Mouse (Mus musculus) gastrocnemius, adult 18-20 months (tissue): ENCODE results near the gene Pabpc4. TPM values are rescaled to one million over a fixed set of nuclear protein-coding genes. Genes with fewer than 3 reads are reported as not detected.

Source experiments
- DNase-seq: peaks from one replicate; pipeline ENCODE4 v3.0.0; 2021; ENCODE audit warnings: low spot score
- long read RNA-seq, 2 experiments: library from polyadenylated mRNA; stranded (forward); transcript quantifications; one replicate each; pipeline ENCODE4 v2.0.0; 2021
- total RNA-seq, 2 experiments: library from RNA; stranded (reverse); gene quantifications; 2 replicates each; pipeline ENCODE4 v1.2.3; 2021

Gene Pabpc4
- 100 to 1,000 TPM; 307 to 316 TPM for total RNA-seq
- long read RNA-seq, experiment 1, transcript Pabpc4-204 (14 exons, 3,111 nt) = major isoform, 47 of 154 reads
- long read RNA-seq, experiment 1, transcript Pabpc4-202 (15 exons, 3,019 nt) = minor isoform, 15 of 154 reads
- long read RNA-seq, experiment 1, partial matches to known transcripts = 37 of 154 reads
- long read RNA-seq, experiment 1, other reads (novel, unspliced or antisense) = 53 of 154 reads
- long read RNA-seq, experiment 2, transcript Pabpc4-202 (15 exons, 3,019 nt) = minor isoform, 6 of 108 reads
- long read RNA-seq, experiment 2, transcript Pabpc4-204 (14 exons, 3,111 nt) = major isoform, 30 of 108 reads
- long read RNA-seq, experiment 2, partial matches to known transcripts = 24 of 108 reads
- long read RNA-seq, experiment 2, other reads (novel, unspliced or antisense) = 44 of 108 reads

DNA sequence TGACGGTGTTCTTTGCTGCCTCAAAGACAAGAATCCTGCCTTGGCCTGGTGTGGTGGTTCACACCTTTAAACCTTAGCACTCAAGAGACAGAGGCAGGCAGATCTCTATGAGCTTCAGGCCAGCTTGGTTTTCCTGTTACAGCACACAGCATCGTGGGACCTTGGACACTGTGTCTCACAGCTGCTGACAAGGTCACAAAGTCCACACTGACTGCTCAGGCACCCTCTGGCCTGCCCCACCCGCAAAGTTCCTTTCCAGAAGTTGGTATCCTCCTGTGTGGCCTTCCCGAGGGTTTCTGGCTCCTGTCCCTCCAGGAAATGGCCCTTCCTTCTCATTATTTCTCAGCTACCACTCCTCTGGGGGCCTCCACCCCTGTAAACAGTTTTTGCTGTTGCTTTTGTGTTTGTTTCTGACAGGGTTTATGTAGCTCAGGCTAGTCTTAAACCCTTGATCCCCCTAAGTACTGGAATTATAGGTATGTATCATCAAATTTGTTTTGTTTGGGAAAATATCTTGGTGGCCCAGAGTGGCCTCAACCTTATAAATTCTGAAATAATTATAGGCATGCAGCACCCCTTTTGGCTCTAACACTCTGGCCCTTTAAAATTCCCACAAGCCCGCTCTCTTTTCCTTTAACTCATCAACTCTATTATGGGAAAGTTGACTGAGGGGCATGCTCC, at the start of gene Pabpc4:
Pabpc4 (plus strand) TSS at position 631 of the 681 bp plus-strand sequence.
- DNase-seq = no peak

DNA sequence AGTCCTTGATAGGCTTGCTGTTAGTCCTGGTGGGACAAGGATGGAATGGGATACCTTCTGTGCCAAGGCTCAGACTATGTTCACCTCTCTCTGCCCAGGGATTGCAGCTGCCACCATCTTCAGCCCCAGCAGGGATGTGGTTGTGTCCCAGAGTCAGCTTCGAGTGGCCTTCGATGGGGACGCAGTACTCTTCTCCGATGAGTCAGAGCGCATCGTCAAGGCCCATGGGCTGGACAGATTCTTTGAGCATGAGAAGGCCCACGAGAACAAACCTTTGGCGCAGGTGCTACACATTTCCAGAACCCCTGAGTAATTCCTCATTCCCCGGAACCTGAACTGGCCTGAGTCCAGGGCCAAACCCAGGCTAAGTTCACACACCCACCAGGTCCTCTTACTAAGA, 48.2 kb upstream of the Pabpc4 start:
- no peak for DNase-seq

DNA sequence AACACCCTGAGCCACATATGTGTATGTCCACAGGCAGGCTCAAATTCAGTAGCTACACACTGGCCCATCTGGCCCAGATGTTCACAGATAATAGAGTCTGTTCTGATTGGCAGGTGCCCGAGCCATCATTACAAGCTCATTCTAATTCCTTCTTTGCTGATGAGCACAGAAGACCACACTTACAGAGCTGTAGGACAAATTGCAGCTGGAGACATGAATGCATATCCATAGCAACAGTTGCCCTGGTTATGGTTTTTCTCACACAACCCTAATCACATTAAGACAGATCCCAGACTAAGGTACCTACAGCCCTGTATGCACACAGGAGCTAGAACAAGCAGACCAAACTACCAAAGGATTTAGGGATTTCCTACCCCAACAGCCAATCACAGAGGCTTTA, 46.8 kb upstream of the Pabpc4 start:
- no peak for DNase-seq

DNA sequence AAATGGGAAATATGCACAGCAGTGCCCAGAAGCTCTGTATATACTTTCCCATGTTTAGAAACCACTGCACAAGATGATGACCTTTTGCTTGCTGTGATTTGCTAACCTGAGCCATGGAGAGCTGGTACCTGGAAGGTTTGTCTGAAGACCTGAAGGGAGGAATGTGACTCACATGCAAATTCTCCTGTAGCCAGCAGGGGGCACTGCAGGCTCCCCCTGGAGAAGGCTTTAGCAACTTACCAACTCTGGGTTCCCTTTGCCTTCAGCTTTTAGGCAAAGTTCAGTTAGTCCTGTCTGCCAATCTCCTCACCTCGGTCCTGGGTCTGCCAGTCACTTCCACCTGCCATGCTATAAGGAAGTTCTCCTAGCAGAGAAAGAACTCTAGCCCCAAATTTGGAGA, 45.4 kb upstream of the Pabpc4 start:
- peak; percentile 41 for DNase-seq

DNA sequence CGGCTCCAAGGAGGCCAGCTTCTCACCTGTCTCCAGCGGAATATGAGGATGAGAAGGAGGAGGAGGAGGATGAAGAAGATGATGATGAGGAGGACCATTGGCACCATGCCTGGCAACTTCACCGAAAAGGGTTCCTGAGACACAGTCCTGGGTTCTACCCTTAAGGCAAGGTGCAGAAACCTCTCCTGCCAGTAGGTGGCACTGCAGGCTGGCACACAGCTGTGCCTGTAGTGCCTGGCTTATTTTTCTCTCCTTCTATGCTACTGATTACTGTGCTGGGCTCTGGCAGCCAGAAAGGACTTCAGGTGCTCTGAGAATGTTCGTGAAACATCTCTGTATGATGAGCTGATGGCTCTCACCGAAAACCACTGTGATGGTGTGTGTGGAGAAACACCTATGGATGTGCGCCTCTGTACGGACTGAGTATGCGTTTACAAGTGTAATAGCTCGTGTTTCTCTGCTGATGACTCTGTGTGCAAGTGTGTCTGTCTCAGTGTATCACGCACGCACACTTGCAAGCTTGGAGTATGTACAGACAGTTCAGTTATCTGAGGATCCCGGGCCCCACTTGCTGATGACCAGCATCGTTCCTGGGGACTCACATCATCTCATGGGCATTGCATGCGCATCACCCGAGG, 42.3 kb upstream of the Pabpc4 start:
- DNase-seq = peak; percentile 69

DNA sequence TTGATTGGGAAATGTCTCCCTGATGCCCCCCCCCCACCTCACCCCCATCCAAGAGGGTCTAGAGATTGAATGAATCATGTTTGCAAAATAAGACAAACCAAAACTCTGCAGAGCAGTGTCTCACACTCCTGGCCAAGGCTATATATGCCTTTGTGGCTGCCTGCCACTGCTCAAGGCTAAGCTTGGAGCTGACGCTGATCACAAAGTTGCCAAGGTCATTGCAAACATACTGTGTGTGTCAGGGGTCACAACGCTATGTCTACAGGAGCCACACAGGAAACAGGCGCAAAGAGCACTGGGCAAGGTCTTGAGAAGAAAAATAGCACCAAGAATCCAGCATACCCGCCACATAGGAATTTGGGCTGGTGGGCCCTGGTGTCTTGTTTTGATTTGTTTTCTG, 41.5 kb upstream of the Pabpc4 start:
- DNase-seq = no peak

DNA sequence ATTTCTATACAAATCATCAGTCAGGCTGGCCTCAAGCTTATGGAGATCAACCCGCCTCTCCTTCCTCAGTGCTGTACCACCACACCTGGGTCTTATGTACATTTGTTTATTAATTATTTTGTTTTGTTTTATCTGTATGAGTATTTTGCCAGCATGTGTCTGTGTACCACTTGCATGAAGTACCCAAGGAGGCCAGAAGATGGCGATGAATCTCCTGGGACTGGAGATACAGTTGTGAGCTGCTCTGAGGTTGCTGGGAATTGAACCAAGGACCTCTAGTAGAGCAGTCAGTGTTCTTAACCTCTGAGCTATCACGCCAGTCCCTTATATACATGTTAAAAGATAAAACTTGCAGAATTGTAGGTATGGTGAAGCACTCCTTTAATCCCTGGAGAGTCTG, 38.8 kb upstream of the Pabpc4 start:
- no peak for DNase-seq

DNA sequence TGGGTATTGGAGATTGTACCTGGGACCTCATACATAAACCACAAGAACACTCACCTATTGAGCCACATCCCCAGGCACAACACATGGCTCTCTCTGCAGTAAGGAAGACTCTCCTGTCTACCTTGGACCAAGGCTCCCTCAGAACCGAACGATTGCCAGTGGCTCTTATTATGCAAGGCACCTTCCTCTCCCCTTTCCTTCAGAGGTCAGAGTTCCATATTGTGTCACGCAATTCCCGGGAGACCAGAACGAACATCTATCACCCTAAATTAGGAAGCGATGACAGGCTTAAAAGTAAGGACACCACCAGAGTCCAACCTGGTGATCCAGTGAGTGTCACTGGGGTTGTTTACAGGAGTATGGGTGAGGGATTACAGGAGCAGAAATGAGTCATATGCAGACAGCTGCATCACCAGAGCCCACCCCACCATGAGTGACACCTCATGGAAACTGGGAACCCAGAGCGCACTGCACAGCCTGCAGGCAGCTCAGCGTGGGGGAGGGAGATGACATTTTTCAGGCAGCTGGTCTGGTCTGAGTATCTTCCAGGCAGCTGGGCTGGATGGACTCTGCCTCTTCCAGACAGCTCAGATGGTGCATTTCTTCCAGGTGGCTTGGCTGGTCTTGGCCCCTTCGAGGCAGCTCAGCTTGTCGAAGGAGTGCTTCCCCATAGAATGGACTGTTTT, 36.3 kb upstream of the Pabpc4 start:
- DNase-seq = peak; percentile 70

DNA sequence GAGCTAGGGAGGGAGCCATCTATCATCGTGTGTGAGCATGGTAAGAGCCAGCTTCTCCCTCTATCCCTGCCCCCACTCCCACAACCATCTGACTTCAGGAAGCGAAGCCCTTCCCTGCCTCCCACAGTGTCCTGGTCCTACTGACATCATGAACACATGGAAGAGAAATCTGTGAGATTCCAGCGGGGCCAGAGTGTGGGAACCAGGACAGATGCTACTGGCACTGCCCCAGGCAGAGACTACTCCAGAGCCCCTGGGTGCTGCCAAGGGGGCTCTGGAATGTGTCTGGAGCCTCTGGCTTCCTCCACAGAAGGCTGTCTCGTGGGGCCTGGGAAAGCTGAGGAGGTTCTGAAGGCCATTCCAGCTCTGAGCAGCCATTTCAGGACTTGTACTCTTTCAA, 34.4 kb upstream of the Pabpc4 start:
- peak; percentile 62 for DNase-seq

DNA sequence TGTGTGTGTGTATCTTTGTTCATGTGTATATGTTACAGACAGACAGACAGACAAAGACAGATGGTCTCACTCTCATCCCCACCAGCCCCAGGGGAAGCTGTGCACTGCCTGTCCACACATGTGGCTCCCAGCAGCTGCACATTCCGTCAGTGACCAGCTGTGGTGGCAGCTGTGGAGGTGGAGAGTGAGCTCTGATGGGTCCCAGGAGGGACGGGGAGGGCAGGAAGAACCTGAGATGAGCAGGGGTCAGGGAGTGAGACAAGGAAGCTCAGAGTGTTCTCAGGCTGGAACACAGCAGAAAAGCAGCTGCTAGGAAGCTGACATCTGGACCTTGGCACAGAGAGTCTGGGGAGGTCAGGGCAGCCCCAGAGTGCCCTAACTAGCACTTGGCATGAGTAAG, 33.9 kb upstream of the Pabpc4 start:
- peak; percentile 75 for DNase-seq

DNA sequence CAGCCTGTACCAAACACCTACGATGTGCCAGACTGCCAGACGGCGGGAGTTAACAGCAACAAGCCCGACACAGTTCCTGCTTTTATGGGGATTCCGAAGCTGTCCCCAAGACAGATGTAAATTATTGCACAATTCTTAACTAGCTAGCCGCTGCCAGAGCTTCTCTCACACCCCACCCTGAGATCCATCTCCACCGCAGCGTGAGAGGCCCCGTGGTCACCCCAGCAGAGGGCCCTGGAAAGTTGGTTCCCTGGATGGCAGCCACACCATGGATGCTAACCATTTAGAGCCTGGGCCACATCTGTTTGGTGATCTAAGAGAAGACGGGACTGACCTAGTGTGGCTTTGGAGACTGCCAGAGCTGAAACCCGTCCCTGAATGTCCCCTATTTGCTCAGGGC, 33.0 kb upstream of the Pabpc4 start:
- peak; percentile 33 for DNase-seq

DNA sequence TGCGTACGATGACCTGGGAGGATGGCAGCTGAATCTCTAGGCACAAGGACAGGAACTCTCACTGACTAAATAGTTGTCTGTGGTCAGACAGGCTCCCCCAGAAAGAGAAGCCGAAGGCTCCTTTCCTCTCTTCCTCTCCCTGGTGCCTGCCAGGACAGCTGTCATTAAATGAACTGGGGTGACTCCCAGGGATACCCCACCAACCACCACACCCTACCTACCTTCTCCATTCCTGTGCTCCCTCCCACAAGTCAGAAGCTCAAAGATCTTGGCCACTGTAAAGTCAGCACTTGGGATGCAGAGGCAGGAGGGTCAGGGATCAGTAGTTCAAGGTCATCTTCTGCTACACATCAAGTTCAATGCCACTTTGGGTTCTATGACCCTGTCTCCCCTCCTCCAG, 29.3 kb upstream of the Pabpc4 start:
- DNase-seq = no peak

DNA sequence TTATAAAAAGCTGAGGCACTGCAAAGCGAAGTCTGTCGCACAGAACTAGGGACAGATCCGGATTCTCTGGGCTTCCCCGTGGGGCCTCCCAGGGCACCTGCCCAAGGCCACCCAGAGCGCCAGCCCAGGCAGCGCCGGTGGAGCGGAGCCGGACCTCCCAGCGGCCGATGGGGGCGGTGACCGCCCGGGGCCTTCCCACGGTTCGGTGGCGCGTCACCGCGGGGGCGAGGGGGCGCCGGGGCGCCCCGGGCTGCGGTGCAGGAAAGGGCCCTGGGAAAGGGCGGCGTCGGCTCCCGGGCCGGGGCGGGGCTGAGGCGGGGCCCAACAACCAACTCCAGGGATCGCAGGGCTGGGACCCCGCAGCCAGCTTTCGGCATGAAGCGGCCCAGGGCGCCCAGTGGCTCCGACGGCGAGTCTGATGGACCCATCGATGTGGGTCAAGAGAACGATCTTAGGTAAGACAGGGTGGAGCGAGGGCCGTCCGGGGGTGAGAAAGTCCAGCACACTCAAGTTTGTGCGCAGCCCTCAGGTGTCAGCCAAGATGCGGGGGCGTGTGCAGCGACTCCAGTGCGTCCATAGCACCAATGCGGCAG, 28.6 kb upstream of the Pabpc4 start, which contains the start of gene Heyl:
Heyl (plus strand) TSS at position 65 of the 593 bp plus-strand sequence.
- DNase-seq = peak; percentile 53

DNA sequence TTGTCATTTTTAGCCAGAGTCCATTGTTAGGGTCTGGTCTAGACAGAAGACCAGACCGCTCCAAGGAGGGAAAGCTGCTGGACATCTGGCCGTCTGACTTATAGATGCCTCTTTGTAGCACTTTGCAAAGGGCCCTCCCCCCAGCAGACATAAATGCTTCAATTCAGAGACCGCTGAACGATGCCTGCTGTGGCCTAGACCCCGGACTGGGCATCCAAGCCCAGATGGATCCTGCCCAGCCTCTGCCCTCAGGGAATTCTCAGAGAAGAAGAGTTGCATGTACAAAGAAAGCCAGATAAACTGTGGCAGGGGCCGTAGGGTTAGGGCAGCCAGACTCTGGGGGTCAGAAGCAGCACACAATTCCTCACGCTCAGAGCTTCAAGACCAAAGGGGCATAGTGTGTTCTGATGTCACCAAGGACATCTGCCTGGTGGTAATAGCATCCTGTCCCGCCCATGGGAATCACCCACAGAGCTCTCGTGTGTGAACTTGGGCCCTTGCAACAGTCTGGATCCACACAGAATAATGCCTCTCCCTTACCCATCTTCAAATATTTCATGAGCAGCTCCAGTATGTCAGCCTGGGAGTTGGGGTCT, 26.2 kb upstream of the Pabpc4 start:
- no peak for DNase-seq

DNA sequence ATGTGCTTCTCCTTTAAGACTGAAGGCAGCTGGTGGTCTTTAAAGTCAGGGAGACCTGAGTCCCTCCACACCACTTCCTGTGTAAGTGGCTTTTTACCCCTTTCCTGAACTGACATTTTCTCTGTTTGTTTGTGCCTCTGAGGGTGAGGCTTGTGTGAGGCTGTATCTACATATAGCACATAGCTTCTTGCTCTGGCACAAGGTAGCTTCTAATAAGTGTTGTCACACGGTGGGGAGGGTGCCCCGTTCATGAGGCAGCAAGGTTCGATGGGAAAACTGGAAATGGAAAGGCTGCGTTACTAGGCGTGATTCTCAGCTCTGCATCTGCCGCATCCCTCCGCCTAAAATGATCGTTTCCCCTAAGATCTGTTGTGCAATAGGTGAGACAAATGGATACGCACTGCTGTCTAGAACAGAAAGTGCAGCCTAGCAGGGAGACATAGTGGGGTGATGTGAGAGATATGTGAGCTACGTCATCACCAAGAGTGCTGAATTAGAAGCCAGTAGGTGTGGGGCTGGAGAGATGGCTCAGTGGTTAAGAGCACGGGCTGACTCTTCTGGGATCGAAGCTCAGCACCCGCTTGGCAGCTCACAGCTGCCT, 25.6 kb upstream of the Pabpc4 start:
- no peak for DNase-seq

DNA sequence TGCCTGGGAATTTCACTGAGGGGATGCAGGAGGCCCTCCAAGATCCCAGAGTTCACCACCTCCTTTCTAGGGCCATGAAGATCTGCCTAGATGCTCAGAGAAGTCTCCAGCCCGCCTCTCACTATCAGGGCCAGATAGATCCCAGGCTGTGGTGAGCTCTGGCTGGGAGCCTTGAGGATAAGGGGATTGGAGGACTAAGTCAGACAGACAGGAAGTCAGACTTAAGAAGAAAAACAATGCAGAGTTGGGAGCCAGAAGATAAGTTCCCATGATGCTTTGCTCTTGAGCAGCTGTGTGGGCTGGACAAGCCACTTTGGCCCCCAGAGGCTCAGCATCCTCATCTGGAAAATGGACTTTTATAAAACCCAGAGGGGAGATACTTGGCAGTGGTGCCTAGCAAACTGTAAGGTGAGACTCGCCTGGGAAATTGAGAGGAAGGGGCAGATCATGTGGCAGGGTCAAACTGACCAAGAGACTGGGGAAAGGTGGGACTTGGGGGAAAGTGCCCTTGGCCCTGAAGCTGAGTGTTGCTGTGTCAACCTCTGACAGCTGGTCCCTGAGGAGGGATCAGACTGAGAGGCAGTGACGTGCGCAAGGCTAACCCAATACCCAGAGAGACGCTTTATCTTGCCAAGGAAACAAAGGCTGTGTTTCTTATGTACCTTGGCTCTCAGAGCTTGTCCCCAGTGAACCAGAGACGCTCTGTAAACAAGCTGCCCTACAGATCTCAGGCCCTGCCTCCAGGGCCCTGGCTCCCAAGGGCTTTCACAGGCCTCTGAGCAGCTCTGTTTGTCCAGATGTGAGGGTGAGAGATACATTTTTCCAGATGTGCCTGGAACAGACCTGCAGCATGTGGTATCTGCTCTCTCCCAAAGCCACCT, 24.5 kb upstream of the Pabpc4 start:
- DNase-seq = peak; percentile 62

DNA sequence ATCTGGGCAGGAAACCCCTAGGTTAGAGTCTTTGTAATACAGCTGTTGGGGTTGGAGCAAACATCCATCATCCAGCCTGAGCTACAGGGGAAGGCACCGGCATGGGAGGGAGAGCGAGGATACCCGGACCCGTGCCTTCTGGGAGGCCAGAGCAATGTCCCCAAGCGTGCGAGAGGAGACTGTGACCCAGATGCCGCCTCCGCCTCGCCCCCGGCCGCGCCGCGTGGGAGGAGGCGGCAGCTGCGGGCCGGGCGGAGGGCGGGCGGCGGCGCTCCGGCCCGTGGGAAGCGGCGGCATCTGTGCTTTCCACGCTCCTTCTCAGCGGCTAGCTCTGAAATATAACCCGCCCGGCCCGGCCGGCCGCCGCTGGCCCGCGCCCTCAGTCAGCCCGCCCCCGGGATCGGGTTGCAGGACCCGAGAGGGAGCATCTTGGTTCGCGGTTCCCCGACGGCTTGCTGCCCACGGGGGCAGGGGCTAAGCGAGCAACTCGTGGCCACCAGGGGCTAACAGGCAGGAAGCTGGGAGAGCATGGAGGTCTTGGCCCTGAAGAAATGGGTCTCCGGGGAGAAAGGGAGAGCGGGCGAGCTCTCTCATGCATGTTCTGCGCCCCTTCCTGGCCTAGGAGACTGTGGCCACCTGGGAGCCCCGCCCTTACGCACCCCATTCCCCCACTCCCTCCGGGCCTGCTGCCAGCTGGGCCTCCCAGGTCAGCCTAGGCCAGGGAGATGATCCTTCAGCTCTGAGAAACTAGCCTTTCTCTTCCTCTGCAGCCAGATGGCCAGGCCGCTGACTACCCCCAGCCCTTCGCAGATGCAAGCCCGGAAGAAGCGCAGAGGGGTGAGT, 22.6 kb upstream of the Pabpc4 start:
- peak; percentile 83 for DNase-seq

DNA sequence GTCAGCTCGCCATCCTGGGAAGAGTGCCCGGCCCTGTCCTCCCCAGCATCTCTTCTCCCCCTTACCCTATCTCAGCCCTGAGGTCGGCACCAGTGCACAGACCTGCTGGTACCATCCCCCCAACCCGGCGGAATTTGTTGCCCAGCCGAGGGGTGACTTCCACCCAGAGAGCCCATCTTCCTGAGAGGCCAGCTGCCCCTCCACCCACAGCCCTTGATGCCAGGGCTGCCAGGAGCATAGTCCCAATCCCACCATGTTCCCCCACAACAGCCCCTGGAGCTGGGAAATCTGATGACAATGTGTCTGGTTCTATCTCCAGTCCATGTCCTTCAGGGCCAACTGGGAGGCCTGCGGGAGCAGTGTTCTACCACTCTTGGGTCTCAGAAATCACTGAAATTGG, 15.9 kb upstream of the Pabpc4 start:
- DNase-seq = no peak

DNA sequence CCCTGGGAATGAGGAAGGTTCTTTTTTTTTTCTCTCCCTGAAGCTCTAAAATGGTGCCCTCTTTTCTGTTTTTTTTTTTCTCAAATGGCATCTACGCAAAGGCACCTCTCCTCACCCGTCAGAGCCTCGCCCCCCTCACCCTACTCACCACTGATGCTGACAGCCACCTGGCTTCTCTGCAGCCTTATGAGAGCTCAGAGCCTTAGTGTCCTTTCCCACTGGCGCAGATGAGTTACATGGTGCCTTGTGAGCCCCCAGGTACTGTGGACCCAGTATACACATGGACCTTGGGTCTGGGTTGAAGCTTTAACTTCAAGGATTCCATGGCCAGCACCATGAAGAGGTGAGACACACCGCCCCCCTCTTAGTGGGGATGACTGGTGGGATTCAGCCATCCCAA, 15.5 kb upstream of the Pabpc4 start:
- DNase-seq = no peak
